Mouse (Mus musculus): Measurements from ENCODE around the gene Zfp580. TPM values are rescaled to one million over a fixed set of nuclear protein-coding genes. Genes with fewer than 3 reads are reported as not detected.
A peak's percentile ranks its signal among the peaks of the same experiment; 100 is the strongest.

The Zfp580 gene
- polyA plus RNA-seq, 2 experiments from 2014 or later, result 0.69 TPM; not detected in 1

DNA sequence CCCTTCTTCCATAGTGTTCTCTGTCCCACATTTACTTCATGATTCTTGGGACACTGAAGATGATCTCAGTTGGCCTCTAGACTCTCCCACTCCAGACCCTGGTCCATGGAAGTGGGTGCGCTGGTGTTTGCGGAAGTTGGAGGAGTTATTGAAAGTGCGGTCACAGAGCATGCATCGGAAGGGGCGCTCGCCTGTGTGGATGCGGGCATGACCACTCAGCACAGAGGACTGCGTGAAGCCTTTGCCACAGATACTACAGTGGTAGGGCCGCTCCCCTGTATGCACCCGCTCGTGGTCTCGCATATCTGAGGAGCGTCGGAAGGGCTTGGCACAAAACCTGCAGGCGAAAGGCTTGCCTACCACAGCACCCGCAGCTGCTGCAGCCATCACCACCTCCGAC is 15.7 kb upstream of the Zfp580 start:
- no peak for ATAC-seq

DNA sequence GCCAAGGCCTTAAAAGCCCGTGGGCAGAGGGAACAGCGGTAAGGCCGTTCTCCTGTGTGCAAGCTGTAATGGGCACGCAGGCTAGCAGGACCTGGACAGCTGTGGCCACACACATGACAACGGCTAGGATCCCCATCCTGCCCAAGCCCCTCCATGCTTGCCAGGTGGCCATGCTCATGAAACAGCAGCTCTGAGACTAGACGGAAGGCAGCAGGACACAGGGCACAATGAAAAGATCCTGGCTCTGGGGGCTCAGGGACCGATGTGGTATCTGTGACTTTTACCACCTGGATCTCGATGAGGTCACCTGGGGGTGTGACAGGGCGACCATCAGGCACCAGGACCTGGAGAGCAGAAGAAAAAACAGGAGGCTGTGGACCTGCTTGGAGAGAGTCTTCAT is 15.2 kb upstream of the Zfp580 start:
- ATAC-seq, result no peak

DNA sequence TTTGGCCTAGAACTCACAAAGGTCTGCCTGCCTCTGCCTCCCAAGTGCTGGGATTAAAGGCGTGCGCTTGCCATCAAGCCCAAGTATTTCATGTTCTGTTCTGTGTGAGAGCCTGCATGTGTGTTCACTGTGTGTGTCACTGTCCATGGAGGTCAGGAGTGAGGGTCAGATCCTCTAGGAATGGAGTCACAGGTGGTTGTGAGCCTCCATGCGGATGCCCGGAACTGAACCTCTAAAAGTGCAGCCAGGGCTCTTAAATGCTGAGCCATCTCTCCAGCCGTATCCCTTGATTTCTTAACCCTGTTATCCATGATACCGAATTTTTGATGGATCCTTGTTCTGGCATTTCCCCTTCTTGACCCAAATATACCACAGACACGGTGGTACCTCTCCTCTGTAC is 14.3 kb upstream of the Zfp580 start:
- ATAC-seq, result no peak

DNA sequence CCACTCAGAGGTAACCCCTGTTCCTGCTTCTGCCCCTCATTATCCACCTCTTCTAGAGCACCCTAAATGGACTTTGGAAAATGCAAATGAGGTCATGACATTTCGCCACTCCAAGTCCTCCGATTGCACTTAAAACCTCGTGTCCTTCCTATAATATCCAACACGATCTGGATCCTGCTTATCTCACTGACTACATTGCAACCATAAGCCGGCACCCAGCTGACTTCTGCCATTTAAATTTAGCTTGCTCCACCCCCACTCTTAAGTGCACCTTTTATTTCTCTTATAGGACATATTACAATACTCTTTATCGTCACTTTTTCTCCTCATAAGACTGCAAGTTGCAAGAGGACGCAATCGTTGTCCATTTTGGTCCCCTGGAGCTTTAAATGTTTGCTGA is 13.9 kb upstream of the Zfp580 start:
- ATAC-seq, result no peak

DNA sequence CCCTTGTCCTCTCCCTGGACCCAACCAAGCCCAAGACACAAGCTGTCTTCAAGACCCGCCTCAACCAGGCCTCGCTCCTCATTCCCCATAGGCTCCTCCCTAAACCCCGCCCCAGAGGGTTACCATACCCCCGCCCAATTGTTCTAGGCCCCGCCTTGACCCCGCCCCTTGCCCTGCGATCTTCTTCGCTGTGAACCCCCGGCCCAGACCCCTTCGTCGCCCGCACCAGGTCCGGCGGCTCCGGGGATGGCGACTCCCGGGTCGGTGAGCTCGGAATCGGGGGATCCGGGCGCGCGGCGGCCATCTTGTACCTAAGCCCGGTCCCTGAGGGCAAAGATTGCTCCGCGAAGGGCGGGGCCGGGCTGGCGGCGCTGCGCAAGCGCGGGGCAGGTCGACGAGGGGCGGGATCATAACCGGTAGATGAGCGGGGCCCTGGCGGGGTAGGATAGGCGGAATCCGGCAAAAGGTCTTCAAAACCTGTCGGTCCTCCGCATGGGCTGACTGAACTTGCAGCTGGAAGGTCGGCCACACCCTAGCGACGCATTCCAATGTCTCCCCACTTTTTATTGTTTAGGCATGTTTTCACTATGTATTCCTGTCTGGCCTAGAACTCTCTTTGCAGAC is 13.1 kb upstream of the Zfp580 start, which contains the start of gene Zfp784:
Gene Zfp784, minus strand, starts transcription at position 338 of the 624 bp plus-strand sequence.
- ATAC-seq, result peak; percentile 97

DNA sequence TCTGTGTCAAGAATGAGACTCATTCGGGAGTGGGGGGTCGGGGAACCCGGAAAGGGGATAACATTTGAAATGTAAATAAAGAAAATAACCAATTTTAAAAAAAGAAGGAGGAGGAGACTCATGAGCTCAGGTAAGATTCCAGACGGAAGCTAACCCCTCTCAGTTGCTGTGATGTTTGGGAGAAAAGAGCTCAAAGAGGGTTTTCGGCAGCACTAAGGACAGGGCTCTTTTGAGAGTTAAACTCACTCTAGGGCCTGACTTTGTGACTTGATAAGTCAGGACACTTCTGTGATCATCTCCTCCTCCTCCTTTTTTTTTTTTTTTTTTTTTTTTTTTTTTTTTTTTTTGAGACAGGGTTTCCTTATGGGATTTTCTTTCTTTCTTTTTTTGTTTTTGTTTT is 12.4 kb upstream of the Zfp580 start:
- ATAC-seq, result no peak

DNA sequence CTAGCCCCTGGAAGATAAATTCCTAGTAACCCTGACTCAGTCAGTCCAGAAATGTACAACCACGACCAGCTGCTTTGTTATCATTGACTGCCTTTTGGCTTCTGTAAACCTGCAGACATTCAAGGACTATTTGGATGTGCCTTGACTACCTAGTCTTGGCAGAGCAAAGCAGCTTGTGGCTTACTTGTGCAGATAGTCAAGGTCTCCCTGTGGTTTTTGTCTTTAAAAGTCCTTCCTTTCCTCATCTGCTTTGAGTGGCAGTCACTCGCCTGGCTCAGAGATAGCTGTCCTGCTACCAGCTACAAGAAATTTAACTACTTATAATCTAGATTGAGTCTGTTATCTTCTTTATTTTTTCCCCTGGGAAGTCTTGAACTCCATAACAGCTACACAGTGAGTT is 6.4 kb upstream of the Zfp580 start:
- no peak for ATAC-seq

DNA sequence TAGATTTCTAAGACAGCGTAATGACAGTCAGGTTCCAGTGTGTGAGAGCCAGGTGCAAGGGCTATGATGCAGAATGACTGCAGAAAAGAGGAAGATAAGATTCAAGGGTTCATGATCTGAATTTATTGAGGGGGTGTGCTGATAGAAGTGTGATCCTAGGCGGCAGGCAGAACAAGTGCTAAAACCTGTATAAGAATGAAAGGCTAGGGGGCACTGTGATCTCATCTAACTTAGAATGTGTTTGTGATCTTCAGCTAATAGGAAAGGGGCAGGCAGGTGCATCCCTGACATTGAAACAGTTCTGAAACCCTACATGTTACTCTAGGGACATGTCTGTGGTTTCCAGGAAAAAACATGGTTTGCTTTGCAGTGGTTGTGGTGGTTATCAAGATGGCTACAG is 5.2 kb upstream of the Zfp580 start:
- ATAC-seq, result no peak

DNA sequence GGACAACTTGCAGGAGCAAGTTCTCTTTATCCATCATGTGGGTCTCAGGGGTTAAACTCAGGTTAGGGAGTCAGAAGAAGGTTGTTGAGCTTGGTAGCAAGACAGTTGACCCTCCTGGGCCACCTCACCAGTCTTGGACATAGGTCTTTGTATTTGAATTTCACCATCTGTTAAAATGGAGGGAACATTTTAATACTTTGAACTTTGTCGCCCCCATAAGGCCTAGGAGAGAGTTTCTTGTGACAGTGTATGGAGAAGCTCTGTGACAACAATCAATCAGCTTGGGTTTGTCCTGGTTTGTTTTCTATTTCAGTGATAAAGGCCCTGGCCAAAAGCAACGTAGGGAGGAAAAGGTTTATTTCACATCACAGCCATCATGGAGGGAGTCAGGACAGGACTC is 4.0 kb upstream of the Zfp580 start:
- ATAC-seq, result peak; percentile 60

DNA sequence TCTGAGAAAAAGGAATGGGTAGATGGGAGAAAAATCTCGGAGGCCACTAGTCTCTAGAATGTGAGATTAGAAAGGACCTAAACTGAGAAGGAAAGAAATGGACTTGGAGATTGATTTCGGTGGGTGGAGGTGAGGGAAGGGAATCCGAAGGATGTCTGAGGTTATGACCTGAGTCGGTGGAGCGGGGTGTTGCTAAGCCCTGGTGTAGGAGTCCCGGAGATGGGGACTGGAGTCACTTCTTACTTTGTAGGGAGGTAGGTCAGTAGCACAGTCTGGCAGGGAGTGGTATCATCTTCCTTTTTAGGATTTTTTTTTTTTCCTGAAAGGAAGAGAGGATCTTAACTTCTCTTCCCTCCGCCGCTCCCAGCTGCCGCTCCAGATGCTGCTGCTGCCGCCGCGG is 1.1 kb downstream of the Zfp580 start:
- peak; percentile 28 for ATAC-seq

DNA sequence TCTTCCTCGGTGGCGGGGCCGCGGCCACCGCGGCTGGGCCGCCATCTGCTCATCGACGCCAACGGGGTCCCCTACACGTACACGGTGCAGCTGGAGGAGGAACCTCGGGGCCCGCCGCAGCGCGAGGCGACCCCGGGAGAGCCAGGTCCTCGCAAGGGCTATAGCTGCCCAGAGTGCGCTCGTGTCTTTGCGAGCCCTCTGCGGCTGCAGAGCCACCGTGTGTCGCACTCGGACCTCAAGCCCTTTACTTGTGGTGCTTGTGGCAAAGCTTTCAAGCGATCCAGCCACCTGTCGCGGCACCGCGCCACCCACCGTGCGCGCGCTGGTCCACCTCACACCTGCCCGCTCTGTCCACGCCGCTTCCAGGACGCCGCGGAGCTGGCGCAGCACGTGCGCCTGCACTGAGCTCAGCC is 1.6 kb downstream of the Zfp580 start:
- ATAC-seq, result no peak

DNA sequence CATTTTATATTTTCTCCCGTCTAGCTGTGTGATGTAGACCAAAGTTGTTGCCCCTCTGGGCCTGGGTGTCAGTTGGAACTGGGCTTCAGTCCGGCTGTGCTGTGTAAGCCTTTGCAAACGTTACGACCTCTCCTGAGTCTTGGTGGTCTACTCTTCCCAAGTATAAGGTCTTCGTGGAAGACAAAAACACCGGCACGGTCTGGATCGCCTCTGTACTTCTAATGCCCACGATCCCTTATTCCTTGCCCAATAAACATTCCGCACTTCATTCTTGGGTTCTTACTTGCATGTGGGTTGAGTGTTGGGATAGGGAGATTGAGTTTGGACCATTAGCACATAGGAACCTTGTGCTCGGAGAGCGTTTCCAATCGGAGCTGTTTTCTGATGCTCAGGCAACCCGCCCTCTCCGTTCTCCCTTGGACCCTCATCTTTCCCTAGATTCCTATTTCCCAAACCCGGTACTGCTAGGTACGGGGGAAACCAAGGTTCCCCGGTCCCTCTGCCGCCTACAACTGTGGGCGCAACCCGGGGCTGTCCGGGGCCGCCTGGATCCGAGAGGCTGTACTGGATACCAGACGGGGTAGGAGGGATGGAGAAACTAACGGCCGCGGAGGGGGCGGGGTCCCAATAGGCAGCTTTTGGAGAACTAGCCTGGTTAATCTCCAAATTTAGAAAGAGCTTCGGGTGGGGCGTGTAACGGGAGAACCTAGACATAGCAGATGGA is 2.3 kb downstream of the Zfp580 start:
- no peak for ATAC-seq

DNA sequence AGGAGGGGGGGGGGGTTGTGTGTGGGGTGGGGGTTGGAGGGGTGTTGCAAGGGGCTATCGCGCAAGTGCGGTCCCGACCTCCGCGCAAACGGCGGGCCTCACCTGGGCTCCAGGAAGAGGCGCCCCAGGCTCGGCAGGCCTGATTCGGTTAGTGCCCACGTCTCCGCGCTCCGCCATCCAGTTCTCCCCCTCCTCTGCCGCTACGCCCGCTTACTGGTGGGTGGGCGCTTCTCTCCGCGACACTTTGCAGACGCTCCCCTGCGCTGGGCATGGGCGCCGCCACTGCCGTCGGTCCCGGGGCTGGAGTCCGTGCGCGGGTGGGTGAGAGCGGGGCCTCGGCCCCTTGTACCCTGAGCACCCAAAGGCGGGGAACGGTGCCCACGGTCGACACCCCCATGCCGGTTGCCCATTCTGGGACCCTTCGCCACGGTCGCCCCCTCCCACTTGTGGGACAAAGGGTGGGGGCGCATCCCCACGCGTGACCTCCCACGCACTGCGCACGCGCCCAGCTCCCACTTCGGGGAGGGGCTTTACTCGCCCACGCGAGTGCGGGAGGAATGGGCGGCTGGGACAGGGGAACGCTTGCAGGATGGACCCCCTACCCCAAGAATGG is 5.4 kb downstream of the Zfp580 start:
- no peak for ATAC-seq

DNA sequence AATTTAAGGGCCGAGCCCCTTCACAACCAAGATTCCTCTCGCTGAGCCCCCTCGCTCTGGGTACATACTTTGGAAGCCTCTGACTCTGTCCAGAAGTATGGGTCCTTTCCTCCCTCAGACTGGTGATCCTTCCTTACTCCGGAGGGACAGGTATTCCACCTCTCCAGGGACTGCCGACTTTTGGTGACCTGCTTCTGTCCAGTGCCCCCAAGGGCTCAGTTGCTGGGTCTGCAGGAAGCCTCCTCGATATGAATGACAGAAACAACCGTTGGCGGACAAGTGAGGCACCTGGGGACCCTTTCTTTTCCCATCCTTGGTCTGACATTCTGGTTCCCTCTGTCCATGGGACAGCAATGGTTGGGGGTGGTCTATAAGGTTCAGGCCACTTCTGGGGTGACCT is 6.0 kb downstream of the Zfp580 start:
- ATAC-seq, result no peak

DNA sequence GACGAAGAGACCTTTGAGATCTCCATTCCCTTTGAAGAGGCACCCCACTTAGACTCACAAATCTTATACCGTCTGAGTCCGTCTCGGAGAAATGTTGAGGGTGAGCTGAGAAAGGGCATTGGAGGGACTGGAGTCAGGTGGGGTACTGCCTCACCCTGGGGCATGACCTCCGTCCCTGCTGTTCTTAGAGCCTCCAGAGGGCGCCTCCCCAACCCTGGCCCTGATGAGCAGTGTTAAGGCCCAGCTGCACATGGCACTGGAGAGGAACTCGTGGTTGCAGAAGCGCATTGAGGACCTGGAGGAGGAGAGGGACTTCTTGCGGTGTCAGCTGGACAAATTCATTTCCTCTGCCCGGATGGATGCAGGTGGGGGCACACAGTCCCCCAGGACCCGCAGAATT is 6.5 kb downstream of the Zfp580 start:
- ATAC-seq, result no peak

DNA sequence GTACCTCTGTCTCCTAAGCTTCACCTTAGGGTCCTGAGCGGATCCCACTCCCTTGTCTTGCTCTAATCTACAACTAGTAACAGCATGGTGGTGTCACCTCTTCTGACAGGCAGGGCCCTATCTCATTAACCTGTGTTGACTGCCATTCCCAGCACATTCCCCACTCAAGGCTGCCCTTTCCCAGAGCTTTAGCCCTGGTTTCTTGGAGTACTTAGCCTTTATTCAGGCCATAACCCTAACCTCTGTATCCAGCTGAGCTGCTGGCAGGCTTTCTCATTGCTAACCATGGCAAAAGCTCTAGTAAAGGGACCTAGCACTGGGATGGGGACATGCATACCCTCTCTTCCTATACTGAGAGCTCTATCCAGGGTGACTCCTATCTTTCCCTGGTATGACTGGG is 7.3 kb downstream of the Zfp580 start:
- ATAC-seq, result no peak

DNA sequence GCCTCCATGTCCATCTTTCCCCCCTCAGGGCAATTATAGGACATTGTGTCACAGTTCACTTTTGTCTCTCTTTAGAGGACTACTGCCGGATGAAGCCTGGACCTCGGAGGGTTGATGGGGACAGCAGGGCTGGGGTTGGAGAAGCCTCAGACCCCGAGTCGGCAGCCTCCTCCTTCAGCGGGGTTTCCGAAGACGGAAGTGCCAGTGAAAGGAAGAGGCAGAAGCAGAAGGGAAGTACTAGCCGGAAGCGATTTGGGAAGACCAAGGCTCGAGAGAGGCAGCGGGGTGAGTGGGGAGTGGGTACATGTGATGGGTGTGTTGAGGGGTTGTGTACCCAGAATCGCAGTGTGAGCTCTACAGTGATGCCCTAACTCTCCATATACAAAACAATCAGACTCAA is 8.1 kb downstream of the Zfp580 start:
- no peak for ATAC-seq

DNA sequence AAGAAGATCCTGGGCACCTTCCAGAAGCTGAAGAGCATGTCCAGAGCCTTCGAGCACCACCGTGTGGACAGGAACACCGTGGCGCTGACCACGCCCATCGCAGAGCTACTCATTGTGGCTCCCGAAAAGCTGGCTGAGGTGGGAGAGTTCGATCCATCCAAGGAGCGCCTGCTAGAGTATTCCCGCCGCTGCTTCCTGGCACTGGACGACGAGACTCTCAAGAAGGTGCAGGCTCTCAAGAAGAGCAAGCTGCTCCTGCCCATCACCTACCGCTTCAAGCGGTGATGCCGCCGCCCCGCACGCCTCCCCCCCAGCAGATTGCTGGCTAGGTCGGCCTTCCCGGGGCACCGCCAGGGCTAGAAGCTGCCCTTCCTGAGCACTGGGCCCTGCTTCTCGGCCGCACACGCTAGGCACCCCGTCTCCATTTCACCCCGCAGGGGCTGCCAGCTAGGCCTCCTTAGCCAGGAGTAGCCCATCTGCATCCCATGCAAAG is 8.9 kb downstream of the Zfp580 start:
- ATAC-seq, result no peak

DNA sequence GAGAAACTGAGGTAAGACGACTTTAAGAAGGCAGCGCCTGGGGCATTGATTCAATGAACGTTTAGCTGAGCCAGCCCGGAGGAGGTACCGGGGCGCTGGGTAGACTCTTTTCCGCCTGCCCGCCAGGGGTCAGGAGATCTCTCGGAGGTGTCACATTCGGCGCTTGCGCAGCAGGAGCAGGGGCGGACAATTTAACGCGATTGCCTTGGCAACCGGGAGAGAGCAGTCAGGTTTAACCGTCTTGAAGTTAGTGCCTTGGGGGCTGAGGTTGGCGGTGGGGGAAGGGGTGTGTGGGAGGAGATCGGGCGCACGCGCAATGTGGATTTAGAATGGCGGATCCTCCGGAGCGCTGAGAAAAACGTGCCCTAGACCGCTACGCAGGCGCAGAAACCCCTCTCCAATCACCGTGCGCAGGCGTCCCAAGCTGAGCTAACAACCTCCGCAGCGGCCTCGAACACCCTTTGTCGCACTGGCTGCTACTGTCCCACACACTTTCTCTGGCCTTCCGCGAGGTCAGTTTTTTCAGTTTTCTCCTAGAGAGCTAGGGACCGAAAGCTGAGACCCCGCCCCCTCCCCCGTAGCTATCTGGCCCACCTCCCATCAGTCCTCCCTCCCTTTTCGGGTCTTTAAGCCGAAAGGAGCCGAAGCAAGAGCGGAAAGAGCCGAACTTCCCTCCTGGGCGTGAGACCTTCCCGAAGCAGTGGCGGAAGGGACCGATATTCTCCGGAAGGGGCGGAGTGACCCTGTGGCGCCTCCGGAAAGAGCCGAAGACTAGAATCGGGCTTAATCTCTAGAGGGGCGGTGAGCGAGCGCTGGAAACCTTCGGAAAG is 9.8 kb downstream of the Zfp580 start:
- ATAC-seq, result peak; percentile 78

DNA sequence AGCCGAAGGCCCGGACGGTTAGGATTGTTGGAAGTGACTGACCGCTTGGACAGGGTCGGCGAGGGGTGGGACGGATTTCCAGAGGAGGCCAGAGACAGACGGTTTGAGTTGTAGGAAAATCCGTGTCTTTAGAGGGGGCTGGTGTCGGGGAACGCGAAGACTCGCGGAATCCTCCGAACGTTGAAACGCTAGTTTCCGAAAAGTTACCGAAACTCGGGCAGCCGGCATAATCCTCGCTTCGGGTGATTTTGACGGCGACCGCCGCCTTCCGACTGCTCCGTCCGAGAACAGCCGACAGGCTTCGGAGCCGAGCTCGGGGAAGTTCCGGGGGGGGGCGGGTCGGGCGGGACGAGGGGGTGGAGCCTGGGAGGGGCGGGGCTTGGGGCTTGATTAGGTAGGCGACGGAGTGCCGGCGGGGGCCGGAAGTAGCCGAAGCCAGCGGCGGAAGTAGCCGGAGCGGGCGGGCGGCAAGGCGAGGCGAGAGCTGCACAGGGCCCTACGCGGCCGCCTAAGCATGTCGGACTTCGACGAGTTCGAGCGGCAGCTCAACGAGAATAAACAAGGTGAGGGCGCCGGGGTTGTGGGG is 10.5 kb downstream of the Zfp580 start, which contains the start of gene U2af2:
Gene U2af2, plus strand, starts transcription at position 370 of the 586 bp plus-strand sequence.
- ATAC-seq, result peak; percentile 33

DNA sequence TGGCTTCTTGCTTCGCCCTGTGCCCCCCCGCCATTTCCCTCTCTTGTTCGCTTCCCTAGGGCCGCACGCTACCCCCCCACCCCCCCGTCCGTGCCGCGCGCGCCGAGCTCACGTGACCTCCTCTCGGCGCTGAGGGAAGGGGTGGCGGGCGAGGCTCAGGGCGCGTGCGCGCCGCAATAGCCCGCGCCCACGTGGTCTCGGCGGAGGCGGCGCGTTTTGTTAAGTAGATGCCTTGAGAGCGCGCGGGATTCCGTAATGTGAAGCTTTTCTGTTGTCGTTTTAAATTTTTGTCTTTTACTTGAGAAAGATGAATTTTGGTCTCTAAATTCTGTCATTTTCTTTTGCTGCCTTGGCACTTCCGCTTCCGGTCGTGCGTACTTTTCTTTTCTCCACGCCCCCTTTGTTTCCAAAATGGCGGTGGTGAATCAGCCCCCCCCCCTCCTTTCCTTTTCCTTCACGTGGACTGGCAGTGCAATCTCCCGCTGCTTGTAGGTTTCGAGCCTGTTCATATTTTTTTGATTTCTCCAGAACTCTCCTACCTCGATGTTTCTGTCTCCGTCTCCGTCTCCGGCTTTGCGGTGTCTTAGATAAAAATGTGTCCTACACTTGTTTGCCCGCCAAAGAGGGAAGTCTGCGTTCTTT is 11.1 kb downstream of the Zfp580 start:
- ATAC-seq, result peak; percentile 22

DNA sequence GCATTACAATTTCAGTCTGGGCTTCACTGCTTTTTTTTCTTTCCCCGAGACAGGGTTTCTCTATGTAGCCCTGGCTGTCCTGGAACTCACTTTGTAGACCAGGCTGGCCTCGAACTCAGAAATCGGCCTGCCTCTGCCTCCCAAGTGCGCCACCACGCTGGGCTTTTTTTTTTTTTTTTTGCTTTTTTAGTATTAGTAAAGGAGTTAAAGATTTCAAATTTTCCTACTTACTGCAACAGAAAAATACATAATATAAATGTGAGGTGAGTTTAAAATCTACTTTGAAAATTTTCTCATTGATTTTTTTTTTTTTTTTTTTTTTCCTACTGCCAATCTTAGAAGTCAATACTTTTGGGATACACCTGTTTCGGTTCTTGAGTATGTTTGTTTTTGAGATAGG is 13.5 kb downstream of the Zfp580 start:
- no peak for ATAC-seq
